Mouse (Mus musculus) embryonic facial prominence, embryonic 15.5 days (tissue): ENCODE data around the gene Plxnd1. TPM values are rescaled to one million over a fixed set of nuclear protein-coding genes. Genes with fewer than 3 reads are reported as not detected.

Experiments used
- ATAC-seq: fragments of 200-750 bp; cut with Nextera tagmentation; 2 replicates; pipeline ENCODE4 v1.8.0; 2017; ENCODE audit warnings: low read depth, moderate TSS enrichment; ENCODE audit not compliant: insufficient number of reproducible peaks, low FRiP score, low TSS enrichment
- H3K27ac ChIP-seq: fragments of 300-500 bp; sonication (generic); replicated peaks from 2 replicates; pipeline ENCODE4 v1.5.1; 2015; ENCODE audit warnings: mild to moderate bottlenecking, inconsistent platforms
- H3K27me3 ChIP-seq: fragments of 300-500 bp; sonication (generic); 2 replicates; pipeline ENCODE4 v1.6.1; 2015; ENCODE audit warnings: inconsistent platforms
- H3K36me3 ChIP-seq: fragments of 300-500 bp; sonication (generic); 2 replicates; pipeline ENCODE4 v1.6.1; 2015; ENCODE audit warnings: mild to moderate bottlenecking, inconsistent platforms
- H3K4me1 ChIP-seq: fragments of 300-500 bp; sonication (generic); 2 replicates; pipeline ENCODE4 v1.6.1; 2015; ENCODE audit warnings: inconsistent platforms
- H3K4me2 ChIP-seq: fragments of 300-500 bp; sonication (generic); replicated peaks from 2 replicates; pipeline ENCODE4 v1.6.1; 2015; ENCODE audit warnings: mild to moderate bottlenecking, inconsistent platforms
- H3K4me3 ChIP-seq: fragments of 300-500 bp; sonication (generic); replicated peaks from 2 replicates; pipeline ENCODE4 v1.5.1; 2015; ENCODE audit warnings: mild to moderate bottlenecking, inconsistent platforms
- H3K9ac ChIP-seq: fragments of 300-500 bp; sonication (generic); 2 replicates; pipeline ENCODE4 v1.6.1; 2015; ENCODE audit warnings: inconsistent platforms
- H3K9me3 ChIP-seq: fragments of 300-500 bp; sonication (generic); replicated peaks from 2 replicates; pipeline ENCODE4 v1.6.1; 2016; ENCODE audit warnings: inconsistent platforms
- WGBS: fragments of 180-500 bp; shearing (Covaris S2); methylation state at CpG from one replicate; pipeline ENCODE4 v1.1.7; 2015; 5-methylcytosine and 5-hydroxymethylcytosine counted together
- polyA plus RNA-seq: library from polyadenylated mRNA; unstranded; fragments of >200 nt; fragmentation: Nextera tagmentation; extraction: Ambion mirVana; gene quantifications from 2 replicates; pipeline ENCODE4 v1.2.1, GENCODE M21; 2015

Gene Plxnd1
- polyA plus RNA-seq, 1 experiment from 2014 or later: 29.4 TPM

- 74% methylated on average over 9 of the region's 9 CpGs for WGBS
- peaks cover 17% of the 10 kb centered on the region for H3K27me3 ChIP-seq
- H3K4me2 ChIP-seq: peak overlapping the region; percentile 92
- H3K4me3 ChIP-seq: peak overlapping the region; percentile 65
- H3K9me3 ChIP-seq: no peaks in the 10 kb centered on the region
- no peak overlapping the region for H3K27ac ChIP-seq
- H3K36me3 ChIP-seq: no peaks in the 10 kb centered on the region
- no peak overlapping the region for H3K9ac ChIP-seq
- peaks cover 79% of the 10 kb centered on the region for H3K4me1 ChIP-seq
- ATAC-seq: no peak
Measured at GRCm38 (mm10) chr6:115990479-115990878, 4.3 kb downstream of the Plxnd1 start.

GRCm38 (mm10) chr6:115990056-115990455 is 4.7 kb downstream of the Plxnd1 start:
- Histone ChIP-seq H3K9me3 (no peaks in the 10 kb centered on the region), H3K4me1 (peaks cover 83% of the 10 kb centered on the region), H3K9ac (no peak overlapping the region), H3K27ac (no peak overlapping the region), H3K4me2 (0 out of 2 replicates have a peak overlapping the region, but pooled peaks have one; percentile 12), H3K4me3 (peak overlapping the region; percentile 65; the same call in 1 of the 2 replicates), H3K27me3 (peaks cover 17% of the 10 kb centered on the region), H3K36me3 (no peaks in the 10 kb centered on the region)
- no peak for ATAC-seq
- 63% methylated on average over 3 of the region's 3 CpGs for WGBS

- Histone ChIP-seq H3K4me3 (0 out of 2 replicates have a peak overlapping the region, but pooled peaks have one; percentile 65), H3K4me2 (0 out of 2 replicates have a peak overlapping the region, but pooled peaks have one; percentile 12), H3K4me1 (peaks cover 88% of the 10 kb centered on the region), H3K9me3 (no peaks in the 10 kb centered on the region), H3K9ac (no peak overlapping the region), H3K27ac (no peak overlapping the region), H3K27me3 (peaks cover 17% of the 10 kb centered on the region), H3K36me3 (no peaks in the 10 kb centered on the region)
- WGBS: 67% methylated on average over 4 of the region's 4 CpGs
- no peak for ATAC-seq
Measured at GRCm38 (mm10) chr6:115989607-115990006, 5.2 kb downstream of the Plxnd1 start.

- H3K4me3 ChIP-seq: no peak overlapping the region
- H3K36me3 ChIP-seq: no peaks in the 10 kb centered on the region
- 76% methylated on average over 5 of the region's 5 CpGs for WGBS
- ATAC-seq: no peak
- peaks cover 88% of the 10 kb centered on the region for H3K4me1 ChIP-seq
- H3K4me2 ChIP-seq: 0 out of 2 replicates have a peak overlapping the region, but pooled peaks have one; percentile 12
- peaks cover 17% of the 10 kb centered on the region for H3K27me3 ChIP-seq
- no peak overlapping the region for H3K27ac ChIP-seq
- H3K9ac ChIP-seq: no peak overlapping the region
- no peaks in the 10 kb centered on the region for H3K9me3 ChIP-seq
Measured at GRCm38 (mm10) chr6:115989032-115989431, 5.8 kb downstream of the Plxnd1 start.

- H3K27me3 ChIP-seq: peaks cover 4% of the 10 kb centered on the region; the same call in 1 of the 2 replicates
- no peaks in the 10 kb centered on the region for H3K36me3 ChIP-seq
- H3K4me1 ChIP-seq: peaks cover 82% of the 10 kb centered on the region
- WGBS: 62% methylated on average over 9 of the region's 9 CpGs
- no peak overlapping the region for H3K9ac ChIP-seq
- H3K27ac ChIP-seq: 0 out of 2 replicates have a peak overlapping the region, but pooled peaks have one; percentile 8
- H3K9me3 ChIP-seq: no peaks in the 10 kb centered on the region
- H3K4me3 ChIP-seq: no peak overlapping the region
- H3K4me2 ChIP-seq: no peak overlapping the region
- no peak for ATAC-seq
Measured at GRCm38 (mm10) chr6:115987096-115987747, 7.6 kb downstream of the Plxnd1 start.

GRCm38 (mm10) chr6:115986472-115987095 is 8.2 kb downstream of the Plxnd1 start:
- 0 out of 2 replicates have a peak overlapping the region, but pooled peaks have one; percentile 6 for H3K4me2 ChIP-seq
- 0 out of 2 replicates have a peak overlapping the region, but pooled peaks have one; percentile 8 for H3K27ac ChIP-seq
- H3K9ac ChIP-seq: 0 out of 2 replicates have a peak overlapping the region, but pooled peaks have one; percentile 18
- no peaks in the 10 kb centered on the region for H3K9me3 ChIP-seq
- H3K4me3 ChIP-seq: no peak overlapping the region
- H3K4me1 ChIP-seq: peaks cover 79% of the 10 kb centered on the region
- ATAC-seq: peak; percentile 30; the same call in 1 of the 2 replicates
- H3K36me3 ChIP-seq: no peaks in the 10 kb centered on the region
- peaks cover 4% of the 10 kb centered on the region; the same call in 1 of the 2 replicates for H3K27me3 ChIP-seq
- 48% methylated on average over 12 of the region's 12 CpGs for WGBS

GRCm38 (mm10) chr6:115985622-115986021 is 9.2 kb downstream of the Plxnd1 start:
- Histone ChIP-seq H3K36me3 (no peaks in the 10 kb centered on the region), H3K4me1 (peaks cover 70% of the 10 kb centered on the region), H3K9me3 (no peaks in the 10 kb centered on the region), H3K4me2 (no peak overlapping the region), H3K27ac (peak overlapping the region; percentile 63; the same call in 1 of the 2 replicates), H3K27me3 (peaks cover 3% of the 10 kb centered on the region; the same call in 1 of the 2 replicates), H3K9ac (no peak overlapping the region), H3K4me3 (no peak overlapping the region)
- WGBS: 56% methylated on average over 9 of the region's 9 CpGs
- no peak for ATAC-seq

- H3K27ac ChIP-seq: peak overlapping the region; percentile 34; the same call in 1 of the 2 replicates
Measured at GRCm38 (mm10) chr6:115984580-115984979, 10.2 kb downstream of the Plxnd1 start.

GRCm38 (mm10) chr6:115983306-115984038 is 11.3 kb downstream of the Plxnd1 start:
- peaks cover 59% of the 10 kb centered on the region for H3K4me1 ChIP-seq
- no peaks in the 10 kb centered on the region for H3K27me3 ChIP-seq
- H3K36me3 ChIP-seq: peaks cover 4% of the 10 kb centered on the region; the same call in 1 of the 2 replicates
- H3K4me2 ChIP-seq: 0 out of 2 replicates have a peak overlapping the region, but pooled peaks have one; percentile 9
- H3K4me3 ChIP-seq: no peak overlapping the region
- ATAC-seq: no peak
- 51% methylated on average over 12 of the region's 12 CpGs for WGBS
- no peaks in the 10 kb centered on the region for H3K9me3 ChIP-seq
- peak overlapping the region; percentile 77 for H3K27ac ChIP-seq
- peak overlapping the region; percentile 18; the same call in 1 of the 2 replicates for H3K9ac ChIP-seq

More at GRCm38 (mm10) chr6:115984580-115984979, 10.2 kb downstream of the Plxnd1 start:
- 67% methylated on average over 7 of the region's 7 CpGs for WGBS
- Histone ChIP-seq H3K9me3 (no peaks in the 10 kb centered on the region), H3K4me3 (no peak overlapping the region), H3K4me1 (peaks cover 66% of the 10 kb centered on the region), H3K9ac (no peak overlapping the region), H3K36me3 (peaks cover 4% of the 10 kb centered on the region; the same call in 1 of the 2 replicates), H3K4me2 (no peak overlapping the region), H3K27me3 (no peaks in the 10 kb centered on the region)
- ATAC-seq: no peak

- Histone ChIP-seq H3K9me3 (no peaks in the 10 kb centered on the region), H3K27ac (peak overlapping the region; percentile 77), H3K4me3 (no peak overlapping the region), H3K9ac (no peak overlapping the region), H3K27me3 (no peaks in the 10 kb centered on the region), H3K4me1 (peaks cover 57% of the 10 kb centered on the region), H3K4me2 (0 out of 2 replicates have a peak overlapping the region, but pooled peaks have one; percentile 9), H3K36me3 (peaks cover 4% of the 10 kb centered on the region; the same call in 1 of the 2 replicates)
- 61% methylated on average over 7 of the region's 7 CpGs for WGBS
- ATAC-seq: no peak
Measured at GRCm38 (mm10) chr6:115982889-115983288, 11.9 kb downstream of the Plxnd1 start.
